Mouse (Mus musculus) adipocyte (in vitro differentiated cells): ENCODE data around the gene Atp11b.

Source experiments
- DNase-seq: peaks from one replicate; pipeline ENCODE4 v3.0.0-alpha.2; 2016; ENCODE audit warnings: low spot score

Gene Atp11b

DNA sequence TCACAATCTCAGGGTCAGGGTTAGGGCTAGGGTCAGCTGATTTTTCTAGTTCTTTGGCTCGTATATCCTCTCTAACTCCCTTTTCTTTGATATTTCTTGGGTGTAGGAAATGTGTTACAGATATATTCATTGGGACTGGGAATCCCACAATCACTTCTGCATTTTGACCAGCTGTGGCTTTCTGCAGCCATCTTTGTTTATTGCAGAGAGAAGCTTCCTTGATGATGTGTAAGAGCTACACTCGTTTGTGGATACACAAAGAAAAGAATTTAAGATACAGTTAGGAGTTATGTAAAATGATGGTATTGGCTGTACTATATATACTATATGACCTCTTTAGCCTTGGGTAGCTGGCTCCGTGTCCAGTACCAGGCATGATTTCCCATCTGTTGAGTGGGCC lies 25.8 kb downstream of the Atp11b start:
- no peak for DNase-seq

GRCm38 (mm10) chr3:35802040-35802439 lies 48.1 kb downstream of the Atp11b start:
- no peak for DNase-seq

DNA sequence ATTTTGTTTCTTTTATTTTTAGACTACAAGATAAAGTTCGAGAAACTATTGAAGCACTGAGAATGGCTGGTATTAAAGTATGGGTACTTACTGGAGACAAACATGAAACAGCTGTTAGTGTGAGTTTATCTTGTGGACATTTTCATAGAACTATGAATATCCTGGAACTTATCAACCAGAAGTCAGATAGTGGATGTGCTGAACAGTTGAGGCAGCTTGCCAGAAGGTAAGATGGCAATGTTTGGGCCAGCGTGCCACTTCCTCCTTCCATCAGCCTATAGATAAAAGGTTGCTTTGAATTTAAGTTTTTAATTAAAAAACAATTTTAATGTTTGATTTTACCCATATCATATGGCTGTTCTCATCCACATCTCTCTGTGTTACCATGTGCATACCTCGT lies 66.0 kb downstream of the Atp11b start:
- no peak for DNase-seq

- no peak for DNase-seq
Measured at GRCm38 (mm10) chr3:35822036-35822435, 68.1 kb downstream of the Atp11b start.

- no peak for DNase-seq
Measured at GRCm38 (mm10) chr3:35849326-35849725, 95.4 kb downstream of the Atp11b start.

DNA sequence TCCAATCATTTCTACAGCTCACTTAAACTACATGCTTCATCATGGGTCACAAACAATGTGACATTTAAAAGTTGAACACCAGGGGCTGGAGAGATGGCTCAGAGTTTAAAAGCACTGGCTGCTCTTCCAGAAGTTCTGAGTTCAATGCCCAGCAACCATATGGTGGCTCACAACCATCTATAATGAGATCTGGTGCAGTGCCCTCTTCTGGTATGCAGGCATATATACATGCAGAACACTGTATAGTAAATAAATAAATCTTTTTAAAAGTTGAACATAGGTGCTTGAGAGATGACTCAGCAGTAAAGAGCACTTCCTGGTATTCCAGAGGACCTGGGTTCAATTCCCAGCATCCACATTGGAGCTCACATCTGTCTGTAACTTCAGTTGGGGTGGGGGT lies 129.4 kb downstream of the Atp11b start:
- DNase-seq = no peak

DNA sequence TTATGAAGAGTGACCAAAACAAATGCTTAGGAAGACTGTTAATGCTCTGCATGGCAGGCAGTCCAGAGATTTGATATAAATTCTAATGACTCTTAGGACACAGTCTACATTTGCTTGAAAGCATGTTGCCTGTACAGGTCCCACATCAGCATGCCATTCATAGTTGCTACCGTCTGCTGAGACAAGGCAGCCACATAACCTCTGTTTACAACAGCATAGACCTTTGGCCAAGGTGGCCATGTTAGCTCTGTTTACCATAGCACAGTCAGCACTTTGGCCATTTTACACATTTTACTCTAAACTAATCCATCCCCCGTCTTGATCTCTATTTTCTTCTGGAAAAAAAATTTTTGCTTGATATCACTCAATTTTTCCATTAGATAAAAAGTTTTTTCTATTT lies 135.6 kb downstream of the Atp11b start:
- DNase-seq = no peak

GRCm38 (mm10) chr3:35891123-35891522 lies 137.2 kb downstream of the Atp11b start:
- DNase-seq = no peak

DNA sequence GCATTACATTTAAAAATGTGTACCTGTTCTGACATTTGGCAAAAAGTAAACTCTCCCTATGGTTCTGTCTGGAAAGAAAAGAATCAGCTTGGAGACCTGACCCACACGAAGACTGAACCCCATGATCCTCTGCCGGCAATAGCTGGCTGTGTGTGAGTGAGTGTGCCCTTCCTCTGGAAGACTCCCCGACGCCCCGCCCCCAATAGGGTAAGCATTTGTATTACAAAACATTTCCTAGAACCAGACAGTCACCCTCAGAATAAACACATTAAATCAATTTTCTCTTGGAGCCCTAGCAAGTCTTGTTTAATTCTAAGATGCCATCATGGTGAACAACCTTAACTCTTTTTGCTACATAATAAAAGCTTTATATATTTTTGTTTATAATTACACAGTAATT lies 139.2 kb downstream of the Atp11b start:
- no peak for DNase-seq

DNA sequence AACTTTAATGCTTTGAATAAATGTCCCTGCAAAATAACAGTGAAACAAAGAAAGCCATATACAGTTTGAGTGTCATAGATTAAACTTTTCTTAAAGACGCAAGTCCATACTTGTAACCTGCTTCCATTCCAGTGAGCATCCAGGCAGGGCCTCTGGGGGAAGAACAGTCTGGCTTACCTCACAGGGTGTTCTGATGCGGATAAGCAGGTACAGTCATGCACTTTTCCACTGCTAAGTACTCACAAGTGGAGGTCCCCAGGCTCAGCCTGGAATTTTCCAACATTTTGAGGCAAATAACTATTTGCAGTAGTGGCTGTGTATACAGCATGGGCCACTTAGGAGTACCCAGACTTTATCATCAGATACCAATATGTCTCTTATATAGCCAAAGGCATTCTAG lies 144.0 kb downstream of the Atp11b start:
- no peak for DNase-seq

GRCm38 (mm10) chr3:35899109-35899508 lies 145.2 kb downstream of the Atp11b start:
- no peak for DNase-seq

- no peak for DNase-seq
Measured at GRCm38 (mm10) chr3:35900555-35901204, 146.8 kb downstream of the Atp11b start.
